Mouse (Mus musculus) testis, postnatal 10 days (tissue): Measurements from ENCODE around the gene Mmp24.
A peak's percentile ranks its signal among the peaks of the same experiment; 100 is the strongest.
"Not testable (repeated sequence)": the region's sequence is repeated elsewhere in the genome, so short reads cannot be mapped to it uniquely, and the experiment has no call there.

Source experiments
- DNase-seq: peaks from one replicate; pipeline ENCODE4 v3.0.0; 2021; ENCODE audit warnings: low spot score

Gene Mmp24

GRCm38 (mm10) chr2:155814829-155815228, 39.7 kb downstream of the Mmp24 start:
- DNase-seq: no peak

- no peak for DNase-seq
Measured at GRCm38 (mm10) chr2:155816179-155816578, 41.0 kb downstream of the Mmp24 start.

GRCm38 (mm10) chr2:155817301-155818245, 42.4 kb downstream of the Mmp24 start:
- peak; percentile 59 for DNase-seq

GRCm38 (mm10) chr2:155818596-155819391, 43.7 kb downstream of the Mmp24 start:
- peak; percentile 96 for DNase-seq

GRCm38 (mm10) chr2:155819392-155819448, 44.1 kb downstream of the Mmp24 start, which contains the start of gene BC029722:
TSS of gene BC029722 (minus strand) at chr2:155819426.
- no peak for DNase-seq

GRCm38 (mm10) chr2:155819449-155820251, 44.5 kb downstream of the Mmp24 start:
- no peak for DNase-seq

GRCm38 (mm10) chr2:155820779-155821178, 45.6 kb downstream of the Mmp24 start:
- DNase-seq: no peak

GRCm38 (mm10) chr2:155823722-155824121, 48.6 kb downstream of the Mmp24 start:
- DNase-seq: no peak

GRCm38 (mm10) chr2:155825904-155826629, 50.9 kb downstream of the Mmp24 start:
- DNase-seq: no peak

GRCm38 (mm10) chr2:155826630-155827424, 51.7 kb downstream of the Mmp24 start, which contains the start of gene Eif6:
TSS of gene Eif6 (minus strand) at chr2:155826925.
- DNase-seq: peak; percentile 90

GRCm38 (mm10) chr2:155830841-155831240, 55.7 kb downstream of the Mmp24 start:
- DNase-seq: no peak

GRCm38 (mm10) chr2:155831302-155831701, 56.2 kb downstream of the Mmp24 start:
- no peak for DNase-seq

- not testable (repeated sequence) for DNase-seq
Measured at GRCm38 (mm10) chr2:155832087-155832486, 56.9 kb downstream of the Mmp24 start.

GRCm38 (mm10) chr2:155834732-155835131, 59.6 kb downstream of the Mmp24 start, which contains the start of gene Fam83c:
TSS of gene Fam83c (minus strand) at chr2:155834854.
- DNase-seq: no peak

GRCm38 (mm10) chr2:155837961-155838360, 62.8 kb downstream of the Mmp24 start:
- no peak for DNase-seq

GRCm38 (mm10) chr2:155838961-155839360, 63.8 kb downstream of the Mmp24 start:
- no peak for DNase-seq

- DNase-seq: no peak
Measured at GRCm38 (mm10) chr2:155846930-155847329, 71.8 kb downstream of the Mmp24 start.

GRCm38 (mm10) chr2:155848291-155848690, 73.1 kb downstream of the Mmp24 start:
- peak; percentile 89 for DNase-seq

GRCm38 (mm10) chr2:155849464-155849863, 74.3 kb downstream of the Mmp24 start:
- DNase-seq: no peak

GRCm38 (mm10) chr2:155850120-155850519, 75.0 kb downstream of the Mmp24 start:
- DNase-seq: no peak

- no peak for DNase-seq
Measured at GRCm38 (mm10) chr2:155852536-155852935, 77.4 kb downstream of the Mmp24 start.
